Mouse (Mus musculus) stomach, postnatal 0 days (tissue): ENCODE measurements at regions not wholly inside any gene's neighbourhood (a gene's known extent, or its start where the extent isn't known, plus 50 kb on each side); places are given as distances from the start of the nearest gene placed in this dataset.

ENCODE experiments used
- ATAC-seq: fragments of 200-750 bp; cut with Nextera tagmentation; 2 replicates; pipeline ENCODE4 v1.8.0; 2017; ENCODE audit not compliant: low FRiP score, low TSS enrichment
- DNase-seq: peaks from one replicate; pipeline ENCODE4 v3.0.0-alpha.2; 2016; ENCODE audit warnings: low spot score
- H3K27ac ChIP-seq: fragments of 300-500 bp; sonication (generic); replicated peaks from 2 replicates; pipeline ENCODE4 v1.5.1; 2014; ENCODE audit warnings: mild to moderate bottlenecking, control low read depth
- H3K27me3 ChIP-seq: fragments of 300-500 bp; sonication (generic); 2 replicates; pipeline ENCODE4 v1.6.1; 2014; ENCODE audit warnings: low read length; ENCODE audit not compliant: control insufficient read depth, insufficient read depth
- H3K36me3 ChIP-seq: fragments of 300-500 bp; sonication (generic); 2 replicates; pipeline ENCODE4 v1.6.1; 2014; ENCODE audit warnings: low read length, mixed read lengths; ENCODE audit not compliant: control insufficient read depth, insufficient read depth
- H3K4me1 ChIP-seq: fragments of 300-500 bp; sonication (generic); replicated peaks from 2 replicates; pipeline ENCODE4 v1.6.1; 2014; ENCODE audit warnings: antibody characterized with exemption; ENCODE audit not compliant: control insufficient read depth, insufficient read depth
- H3K4me2 ChIP-seq: fragments of 300-500 bp; sonication (generic); replicated peaks from 2 replicates; pipeline ENCODE4 v1.6.1; 2014; ENCODE audit warnings: low read depth, mild to moderate bottlenecking, control low read depth, moderate library complexity
- H3K4me3 ChIP-seq: fragments of 300-500 bp; sonication (generic); 2 replicates; pipeline ENCODE4 v1.5.1; 2014; ENCODE audit warnings: low read depth, low read length, control low read depth
- H3K9ac ChIP-seq: fragments of 300-500 bp; sonication (generic); 2 replicates; pipeline ENCODE4 v1.6.1; 2014; ENCODE audit warnings: mild to moderate bottlenecking, low read length, control low read depth, mixed read lengths
- H3K9me3 ChIP-seq: fragments of 300-500 bp; sonication (generic); 2 replicates; pipeline ENCODE4 v1.6.1; 2016; ENCODE audit warnings: low read length; ENCODE audit not compliant: control insufficient read depth
- CTCF ChIP-seq: IDR thresholded peaks from 2 replicates; pipeline ENCODE4 v1.5.1; 2016; ENCODE audit warnings: antibody characterized with exemption, low read depth, mild to moderate bottlenecking, moderate library complexity
- EP300 ChIP-seq: optimal IDR thresholded peaks from 2 replicates; pipeline ENCODE3; 2016; ENCODE audit warnings: antibody characterized with exemption
- WGBS: fragments of 180-500 bp; shearing (Covaris S2); extraction: QIAGEN DNeasy Blood & Tissue Kit; methylation state at CpG from one replicate; pipeline ENCODE4 v1.1.7; 2014; 5-methylcytosine and 5-hydroxymethylcytosine counted together

DNA sequence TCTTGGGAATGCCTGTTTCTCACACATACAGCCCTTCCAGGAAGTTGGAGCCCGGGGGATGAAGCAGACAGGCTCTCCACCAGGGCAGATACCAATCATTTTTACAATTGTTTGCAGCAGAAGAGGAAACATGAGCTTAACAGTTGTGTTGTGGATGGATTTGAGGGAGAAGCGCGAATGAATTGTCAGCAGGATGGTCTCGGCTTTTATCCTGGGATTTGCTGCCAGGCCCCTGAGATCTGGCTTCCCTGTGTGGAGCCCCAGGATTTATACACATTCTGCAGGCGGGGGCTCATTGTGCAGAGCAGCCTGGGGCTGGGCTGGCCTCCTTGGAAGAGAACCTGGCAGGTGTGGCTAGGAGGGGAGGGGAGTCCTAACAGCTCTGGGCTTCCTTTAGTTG is 73.9 kb upstream of the Pitx1 start:
- TF ChIP-seq EP300 (no peak), CTCF (no peak)
- peak overlapping the region; percentile 0; the same call in 1 of the 2 replicates for H3K9ac ChIP-seq
- DNase-seq, result no peak
- H3K4me3 ChIP-seq, result no peak overlapping the region
- 0 out of 2 replicates have a peak, but pooled peaks cover 5% of the 10 kb centered on the region for H3K4me1 ChIP-seq
- no peaks in the 10 kb centered on the region for H3K9me3 ChIP-seq
- no peaks in the 10 kb centered on the region for H3K36me3 ChIP-seq
- no peaks in the 10 kb centered on the region for H3K27me3 ChIP-seq
- peak; percentile 36; the same call in 1 of the 2 replicates for ATAC-seq
- WGBS, result 4% methylated on average over 5 of the region's 5 CpGs
- 0 out of 2 replicates have a peak overlapping the region, but pooled peaks have one; percentile 21 for H3K4me2 ChIP-seq
- H3K27ac ChIP-seq, result peak overlapping the region; percentile 84

DNA sequence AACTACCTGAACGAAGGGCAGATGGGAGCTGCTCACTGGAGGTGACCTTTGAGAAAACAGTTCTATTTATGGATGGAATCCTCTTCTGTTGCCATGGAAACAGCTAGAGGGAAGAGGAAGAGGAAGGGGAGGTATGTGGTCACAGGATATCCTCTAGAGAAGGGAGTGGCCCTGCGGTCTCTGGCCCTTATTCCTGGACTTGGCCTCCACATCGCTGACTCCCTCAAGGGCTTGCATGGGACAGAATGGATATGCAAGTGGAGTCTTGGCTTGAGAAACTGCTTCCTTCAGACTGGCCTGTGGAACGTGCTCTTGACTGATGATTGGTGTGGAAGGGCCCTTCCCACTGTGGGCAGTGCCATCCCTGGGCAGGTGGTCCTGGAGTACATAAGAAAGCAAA is 68.9 kb upstream of the Pitx1 start:
- Histone ChIP-seq H3K36me3 (no peaks in the 10 kb centered on the region), H3K9ac (no peak overlapping the region), H3K27me3 (no peaks in the 10 kb centered on the region), H3K4me2 (no peak overlapping the region), H3K9me3 (no peaks in the 10 kb centered on the region), H3K4me1 (peaks cover 10% of the 10 kb centered on the region), H3K27ac (no peak overlapping the region), H3K4me3 (no peak overlapping the region)
- DNase-seq (no peak), ATAC-seq (no peak)
- WGBS, result 78% methylated on average over 4 of the region's 4 CpGs
- TF ChIP-seq EP300 (no peak), CTCF (no peak)

DNA sequence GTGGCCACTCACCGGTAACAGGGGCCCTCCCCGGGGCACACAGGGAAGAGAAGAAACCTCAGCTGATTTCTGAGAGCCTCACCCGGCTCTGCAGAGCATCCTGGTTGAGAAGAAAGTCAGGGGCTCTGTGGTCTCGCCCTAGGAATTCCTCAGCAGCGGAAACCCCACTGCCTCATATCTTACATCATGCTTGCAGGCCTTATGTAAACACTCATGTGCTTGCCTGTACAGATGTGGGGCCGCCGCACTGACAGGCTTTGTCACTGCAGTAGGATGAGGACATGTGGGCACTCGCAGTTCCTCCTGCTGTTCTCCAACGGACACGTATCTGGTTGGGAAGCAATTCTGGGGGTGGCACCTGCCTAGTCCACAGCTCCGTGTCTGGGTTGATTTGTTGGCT is 66.3 kb upstream of the Pitx1 start:
- no peaks in the 10 kb centered on the region for H3K9me3 ChIP-seq
- no peak overlapping the region for H3K4me2 ChIP-seq
- 13% methylated on average over 11 of the region's 11 CpGs for WGBS
- no peak for DNase-seq
- TF ChIP-seq EP300, result no peak
- no peak for TF ChIP-seq CTCF
- H3K27ac ChIP-seq, result peak overlapping the region; percentile 83
- no peaks in the 10 kb centered on the region for H3K27me3 ChIP-seq
- no peak overlapping the region for H3K9ac ChIP-seq
- H3K4me1 ChIP-seq, result peaks cover 16% of the 10 kb centered on the region
- no peak overlapping the region for H3K4me3 ChIP-seq
- peak; percentile 54 for ATAC-seq
- H3K36me3 ChIP-seq, result no peaks in the 10 kb centered on the region

GRCm38 (mm10) chr13:55900190-55900526 is 64.2 kb upstream of the Pitx1 start:
- no peak for DNase-seq
- no peak overlapping the region for H3K4me3 ChIP-seq
- 89% methylated on average over 4 of the region's 4 CpGs for WGBS
- peaks cover 16% of the 10 kb centered on the region for H3K4me1 ChIP-seq
- H3K9me3 ChIP-seq, result no peaks in the 10 kb centered on the region
- H3K27me3 ChIP-seq, result no peaks in the 10 kb centered on the region
- no peaks in the 10 kb centered on the region for H3K36me3 ChIP-seq
- TF ChIP-seq CTCF, result no peak
- no peak for TF ChIP-seq EP300
- no peak overlapping the region for H3K9ac ChIP-seq
- H3K4me2 ChIP-seq, result no peak overlapping the region
- no peak for ATAC-seq
- H3K27ac ChIP-seq, result peak overlapping the region; percentile 79; the same call in 1 of the 2 replicates

DNA sequence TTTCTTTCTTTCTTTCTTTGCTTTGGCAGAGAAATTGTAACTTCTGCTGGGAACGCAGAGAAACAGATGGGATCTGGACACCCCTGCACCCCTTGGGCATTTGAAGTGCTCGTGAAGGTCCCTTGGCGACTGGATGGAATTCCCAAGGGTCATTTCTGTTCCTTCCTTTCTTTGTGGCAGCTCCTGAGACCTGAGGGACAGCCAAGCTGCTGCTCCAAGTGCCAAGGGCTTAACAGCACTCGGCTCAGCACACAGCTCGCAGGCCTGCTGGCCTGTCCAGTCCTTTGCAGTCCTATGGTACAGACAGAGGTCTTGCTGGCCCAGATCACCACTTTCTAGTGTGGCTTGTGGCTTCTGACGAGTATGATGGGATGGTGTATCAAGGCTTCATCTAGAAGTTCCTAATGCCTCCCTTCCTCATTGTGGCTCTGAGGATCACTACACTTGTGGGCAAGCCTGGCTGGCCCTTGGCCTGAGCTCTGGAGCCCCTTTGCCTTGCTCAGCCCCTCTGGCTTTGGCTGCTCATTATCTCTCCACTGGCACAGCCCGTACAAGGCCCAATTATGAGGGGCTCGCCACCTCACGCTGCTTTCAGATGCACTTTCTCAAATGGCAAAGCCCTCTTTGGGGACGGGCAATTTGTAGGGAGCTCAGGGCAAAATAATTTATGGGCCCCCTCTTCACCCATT is 63.7 kb upstream of the Pitx1 start:
- Histone ChIP-seq H3K4me2 (no peak overlapping the region), H3K4me3 (no peak overlapping the region), H3K9ac (no peak overlapping the region), H3K27me3 (no peaks in the 10 kb centered on the region), H3K9me3 (no peaks in the 10 kb centered on the region), H3K4me1 (peaks cover 16% of the 10 kb centered on the region), H3K36me3 (no peaks in the 10 kb centered on the region), H3K27ac (peak overlapping the region; percentile 79)
- WGBS, result 64% methylated on average over 10 of the region's 10 CpGs
- no peak for DNase-seq
- TF ChIP-seq EP300, result no peak
- TF ChIP-seq CTCF, result no peak
- no peak for ATAC-seq

DNA sequence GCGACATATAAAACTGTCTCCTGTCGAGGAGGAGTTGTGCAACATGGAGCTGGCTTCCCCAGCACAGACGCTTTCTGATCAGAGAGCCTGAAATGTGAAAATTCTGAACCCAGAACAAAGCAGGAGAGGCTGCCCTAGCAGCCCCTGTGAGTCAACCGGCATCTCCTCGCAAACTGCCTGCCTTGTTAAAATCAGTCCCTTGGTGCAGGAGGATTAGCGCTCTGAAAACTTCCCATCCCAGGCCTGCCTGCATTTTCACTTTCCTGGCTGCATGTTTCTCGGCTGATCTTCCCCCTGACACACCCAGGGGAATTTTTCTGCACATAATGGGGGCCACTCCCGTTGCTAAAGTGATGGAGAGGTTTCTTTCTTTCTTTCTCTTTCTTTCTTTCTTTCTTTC is 63.0 kb upstream of the Pitx1 start:
- Histone ChIP-seq H3K36me3 (no peaks in the 10 kb centered on the region), H3K4me1 (peaks cover 16% of the 10 kb centered on the region), H3K27ac (peak overlapping the region; percentile 86), H3K27me3 (no peaks in the 10 kb centered on the region), H3K4me2 (no peak overlapping the region), H3K9me3 (no peaks in the 10 kb centered on the region), H3K9ac (peak overlapping the region; percentile 27; the same call in 1 of the 2 replicates), H3K4me3 (no peak overlapping the region)
- ATAC-seq, result no peak
- no peak for DNase-seq
- WGBS, result 19% methylated on average over 8 of the region's 8 CpGs
- no peak for TF ChIP-seq EP300
- TF ChIP-seq CTCF, result no peak
